Mouse (Mus musculus) cerebellum, adult 2 months (tissue): ENCODE measurements around the gene Palld. TPM values are rescaled to one million over a fixed set of nuclear protein-coding genes. Genes with fewer than 3 reads are reported as not detected.

ENCODE experiments used
- DNase-seq, 2 experiments: peaks; one replicate each; pipeline ENCODE4 v3.0.0; 2021
- H3K27ac ChIP-seq: fragments of 200-500 bp; 2 replicates; pipeline ENCODE4 v1.5.1; 2012; ENCODE audit warnings: low read length, control low read depth, inconsistent platforms; ENCODE audit not compliant: insufficient read depth
- H3K27me3 ChIP-seq: fragments of 200-500 bp; 2 replicates; pipeline ENCODE4 v1.6.1; 2012; ENCODE audit warnings: inconsistent platforms, mild to moderate bottlenecking, low read length, moderate library complexity; ENCODE audit not compliant: control insufficient read depth, insufficient read depth
- H3K4me1 ChIP-seq: fragments of 200-500 bp; 2 replicates; pipeline ENCODE4 v1.6.1; 2011; ENCODE audit warnings: low read length; ENCODE audit not compliant: control insufficient read depth, insufficient read depth
- H3K4me3 ChIP-seq: fragments of 200-500 bp; replicated peaks from 2 replicates; pipeline ENCODE3; 2011; ENCODE audit warnings: mild to moderate bottlenecking, low read depth, low read length, control low read depth; ENCODE audit not compliant: insufficient read depth
- CTCF ChIP-seq: fragments of 200-500 bp; IDR thresholded peaks from 2 replicates; pipeline ENCODE4 v1.5.1; 2011; ENCODE audit warnings: low read depth, mild to moderate bottlenecking, control low read depth, low read length, moderate library complexity, borderline replicate concordance; ENCODE audit not compliant: insufficient read depth
- POLR2A ChIP-seq: fragments of 200-500 bp; IDR thresholded peaks from 2 replicates; pipeline ENCODE4 v1.6.1; 2011; ENCODE audit warnings: low read length, control low read depth, borderline replicate concordance; ENCODE audit not compliant: insufficient read depth
- WGBS: fragments of 180-500 bp; shearing (Covaris S2); methylation state at CpG from one replicate; pipeline ENCODE4 v1.1.7; 2018; 5-methylcytosine and 5-hydroxymethylcytosine counted together
- polyA plus RNA-seq: library from polyadenylated mRNA; depleted of rRNA; stranded (reverse); fragments of >200 nt; gene quantifications from 2 replicates; pipeline ENCODE4 v1.2.3, GENCODE M21; 2012

Palld gene
- polyA plus RNA-seq, 1 experiment: 5.5 TPM

GRCm38 (mm10) chr8:61479506-61480214 is 422.8 kb downstream of the Palld start:
- no peak overlapping the region for H3K4me3 ChIP-seq

GRCm38 (mm10) chr8:61478793-61479192 is 423.7 kb downstream of the Palld start:
- no peaks in the 10 kb centered on the region for H3K27me3 ChIP-seq
- H3K27ac ChIP-seq: no peak overlapping the region
- 88% methylated on average over 8 of the region's 8 CpGs for WGBS
- H3K4me3 ChIP-seq: no peak overlapping the region
- H3K4me1 ChIP-seq: no peaks in the 10 kb centered on the region
- DNase-seq: no peak
- TF ChIP-seq CTCF (no peak), POLR2A (no peak)

More at GRCm38 (mm10) chr8:61479506-61480214, 422.8 kb downstream of the Palld start:
- Histone ChIP-seq H3K27ac (no peak overlapping the region), H3K4me1 (no peaks in the 10 kb centered on the region), H3K27me3 (no peaks in the 10 kb centered on the region)
- TF ChIP-seq CTCF: peak; percentile 36; the same call in 1 of the 2 replicates
- TF ChIP-seq POLR2A: no peak
- 48% methylated on average over 11 of the region's 11 CpGs for WGBS
- peak; percentile 23 to 27 for DNase-seq

- Histone ChIP-seq H3K27ac (no peak overlapping the region), H3K4me1 (no peaks in the 10 kb centered on the region), H3K4me3 (no peak overlapping the region), H3K27me3 (no peaks in the 10 kb centered on the region)
- TF ChIP-seq CTCF (no peak), POLR2A (no peak)
- 92% methylated on average over 4 of the region's 4 CpGs for WGBS
- no peak for DNase-seq
Measured at GRCm38 (mm10) chr8:61478150-61478549, 424.3 kb downstream of the Palld start.

GRCm38 (mm10) chr8:61476160-61476559 is 426.3 kb downstream of the Palld start:
- WGBS: 90% methylated on average over 9 of the region's 9 CpGs
- Histone ChIP-seq H3K4me3 (no peak overlapping the region), H3K27me3 (no peaks in the 10 kb centered on the region), H3K27ac (no peak overlapping the region), H3K4me1 (no peaks in the 10 kb centered on the region)
- no peak for TF ChIP-seq CTCF
- TF ChIP-seq POLR2A: no peak
- DNase-seq: no peak

GRCm38 (mm10) chr8:61475251-61475673 is 427.2 kb downstream of the Palld start:
- no peaks in the 10 kb centered on the region for H3K27me3 ChIP-seq
- no peak for DNase-seq
- no peak overlapping the region for H3K4me3 ChIP-seq
- 66% methylated on average over 6 of the region's 6 CpGs for WGBS
- H3K27ac ChIP-seq: no peak overlapping the region
- no peak for TF ChIP-seq CTCF
- TF ChIP-seq POLR2A: no peak
- no peaks in the 10 kb centered on the region for H3K4me1 ChIP-seq

- Histone ChIP-seq H3K27ac (no peak overlapping the region), H3K4me1 (no peaks in the 10 kb centered on the region), H3K27me3 (no peaks in the 10 kb centered on the region), H3K4me3 (no peak overlapping the region)
- TF ChIP-seq POLR2A: no peak
- TF ChIP-seq CTCF: no peak
- no peak for DNase-seq
- WGBS: 79% methylated on average over 4 of the region's 4 CpGs
Measured at GRCm38 (mm10) chr8:61470213-61470612, 432.3 kb downstream of the Palld start.

GRCm38 (mm10) chr8:61467553-61467815 is 435.0 kb downstream of the Palld start:
- H3K4me1 ChIP-seq: no peaks in the 10 kb centered on the region
- H3K4me3 ChIP-seq: no peak overlapping the region
- WGBS: 88% methylated on average over 3 of the region's 3 CpGs
- H3K27me3 ChIP-seq: no peaks in the 10 kb centered on the region
- DNase-seq: no peak
- H3K27ac ChIP-seq: no peak overlapping the region
- TF ChIP-seq CTCF (no peak), POLR2A (no peak)
